10 mouse cellular contexts compared by ENCODE assay signal in the genomic region with DNA sequence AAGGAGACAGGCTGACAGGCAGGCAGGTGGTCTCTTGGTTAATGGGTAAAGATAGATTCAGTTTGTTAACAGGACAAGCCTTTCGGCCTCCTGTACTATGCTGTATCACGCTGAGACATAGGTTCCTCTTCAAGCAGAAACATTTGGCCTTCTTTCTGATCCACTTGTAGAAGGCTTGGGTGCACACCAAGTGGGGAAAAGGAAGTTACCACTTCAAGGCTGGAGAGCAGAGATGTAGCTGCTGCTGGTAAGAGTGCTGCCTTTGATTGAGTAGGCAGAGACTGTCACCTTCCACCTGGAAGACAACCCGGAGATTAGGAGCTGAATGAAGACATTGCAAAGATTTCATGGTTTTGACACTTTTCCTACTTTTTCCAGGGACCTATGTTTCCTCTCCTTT. TPM values are rescaled to one million over a fixed set of nuclear protein-coding genes. Genes with fewer than 3 reads are reported as not detected.
DNase-seq lines count a peak whose midpoint lies in the region; ATAC-seq and TF ChIP-seq lines count a peak whose summit lies in the region.
"Had no signal": no experiment of that assay in that cellular context is flagged by ENCODE, and none has a peak within 500 bp of the region (broad histone marks: within the 10 kb centered on the region; RNA-seq: fewer than 3 reads in every experiment).

No protein-coding gene starts in this region.

- no peak for DNase-seq in kidney, postnatal 25 days
- no peak for DNase-seq in gastrocnemius, postnatal 36 days
- DNase-seq in frontal cortex, postnatal 36 days (ENCODE audit: low spot score in 2 of 2): no peak
- DNase-seq in left cerebral cortex, adult 18-20 months (ENCODE audit: low spot score in 2 of 2): no peak

- H3K36me3 ChIP-seq in kidney, embryonic 15.5 days: peaks cover 21% of the 10 kb centered on the region
- H3K36me3 ChIP-seq in hindbrain, embryonic 12.5 days: peaks cover 17% of the 10 kb centered on the region
- no peaks in the 10 kb centered on the region for H3K36me3 ChIP-seq in midbrain, embryonic 16.5 days (ENCODE audit: control insufficient read depth, insufficient read depth, low read length)
- H3K36me3 ChIP-seq: G1E had no signal

- TF ChIP-seq POLR2A in cortical plate, adult 2 months (IDR thresholded peaks at IDR 0.05; ENCODE audit: extremely low read depth, insufficient read depth, low read length): no peak

- intact Hi-C loops in gastrocnemius, postnatal 36 days (cut with DNase I): no loop called here

- peak overlapping the region; percentile 67 for H3K4me3 ChIP-seq in kidney, embryonic 15.5 days (replicated peaks)
- H3K4me3 ChIP-seq in cortical plate, adult 2 months (ENCODE audit: insufficient read depth, low read length): peak overlapping the region; percentile 53
- H3K4me3 ChIP-seq in hindbrain, embryonic 12.5 days: peak overlapping the region; percentile 89
- H3K4me3 ChIP-seq in midbrain, embryonic 16.5 days (ENCODE audit: low read depth, low read length): peak overlapping the region; percentile 60
- H3K4me3 ChIP-seq: megakaryocyte, embryonic 14.5 days had no signal

- H3K4me2 ChIP-seq in kidney, embryonic 15.5 days: peak overlapping the region; percentile 73
- H3K4me2 ChIP-seq in hindbrain, embryonic 12.5 days (replicated peaks): peak overlapping the region; percentile 70
- H3K4me2 ChIP-seq in midbrain, embryonic 16.5 days (ENCODE audit: low read length): peak overlapping the region; percentile 73

- no peak for ATAC-seq in kidney, embryonic 15.5 days (replicated peaks; ENCODE audit: low FRiP score)
- ATAC-seq in hindbrain, embryonic 12.5 days (ENCODE audit: low FRiP score): no peak
- ATAC-seq in midbrain, embryonic 16.5 days: no peak

- no peak for TF ChIP-seq CTCF in cortical plate, adult 2 months (IDR thresholded peaks at IDR 0.05; ENCODE audit: extremely low read depth, insufficient read depth, low read length)

- H3K27ac ChIP-seq in kidney, embryonic 15.5 days: peak overlapping the region; percentile 88; the same call in 1 of the 2 replicates
- no peak overlapping the region for H3K27ac ChIP-seq in cortical plate, adult 2 months (ENCODE audit: insufficient read depth, low read length)
- H3K27ac ChIP-seq in hindbrain, embryonic 12.5 days: 0 out of 2 replicates have a peak overlapping the region, but pooled peaks have one; percentile 30
- no peak overlapping the region for H3K27ac ChIP-seq in midbrain, embryonic 16.5 days (ENCODE audit: low read length)

- H3K9me3 ChIP-seq in kidney, embryonic 15.5 days (replicated peaks): no peaks in the 10 kb centered on the region
- H3K9me3 ChIP-seq in hindbrain, embryonic 12.5 days (replicated peaks): no peaks in the 10 kb centered on the region
- no peaks in the 10 kb centered on the region for H3K9me3 ChIP-seq in midbrain, embryonic 16.5 days (replicated peaks; ENCODE audit: control insufficient read depth, low read length, poor library complexity, severe bottlenecking)

- H3K9ac ChIP-seq in kidney, embryonic 15.5 days: peak overlapping the region; percentile 75; the same call in 1 of the 2 replicates
- peak overlapping the region; percentile 96 for H3K9ac ChIP-seq in hindbrain, embryonic 12.5 days
- peak overlapping the region; percentile 88 for H3K9ac ChIP-seq in midbrain, embryonic 16.5 days (ENCODE audit: low read depth, low read length)

- WGBS in kidney, embryonic 15.5 days: 67% methylated on average over 3 of the region's 3 CpGs
- 74% methylated on average over 3 of the region's 3 CpGs for WGBS in hindbrain, embryonic 12.5 days
- 56% methylated on average over 3 of the region's 3 CpGs for WGBS in midbrain, embryonic 16.5 days

- peaks cover 20% of the 10 kb centered on the region for H3K4me1 ChIP-seq in kidney, embryonic 15.5 days
- peaks cover 2% of the 10 kb centered on the region for H3K4me1 ChIP-seq in cortical plate, adult 2 months (ENCODE audit: control insufficient read depth, insufficient read depth, low read length)
- H3K4me1 ChIP-seq in hindbrain, embryonic 12.5 days: peaks cover 35% of the 10 kb centered on the region
- H3K4me1 ChIP-seq in midbrain, embryonic 16.5 days (ENCODE audit: control insufficient read depth, insufficient read depth, low read length): peaks cover 31% of the 10 kb centered on the region

- no peaks in the 10 kb centered on the region for H3K27me3 ChIP-seq in kidney, embryonic 15.5 days
- H3K27me3 ChIP-seq in hindbrain, embryonic 12.5 days: no peaks in the 10 kb centered on the region
- no peaks in the 10 kb centered on the region for H3K27me3 ChIP-seq in midbrain, embryonic 16.5 days (ENCODE audit: control insufficient read depth, insufficient read depth, low read depth, low read length)

RNA-seq across cellular contexts. Expression of gene Bend5, which starts 1.3 kb away (rescaled TPM):
- 25.5 and 26.3 TPM in 2 replicates for polyA plus RNA-seq in kidney, embryonic 15.5 days (2015; fragmentation: Nextera tagmentation; extraction: Ambion mirVana)
- polyA plus RNA-seq in cortical plate, adult 2 months (2012; rRNA removed): 15.5 and 16.5 TPM in 2 replicates
- 68.2 and 70.2 TPM in 2 replicates for polyA plus RNA-seq in hindbrain, embryonic 12.5 days (2016; fragmentation: Nextera tagmentation; extraction: Ambion mirVana)
- polyA plus RNA-seq in midbrain, embryonic 16.5 days (2015; fragmentation: Nextera tagmentation; extraction: Ambion mirVana): 58.2 and 68.5 TPM in 2 replicates
- under 1 TPM; 0.22 to 0.92 TPM for total RNA-seq in gastrocnemius, postnatal 36 days (2021)
- 10 to 100 TPM; 15.5 to 17.9 TPM for total RNA-seq in left cerebral cortex, adult 18-20 months (2021)
- total RNA-seq: G1E had no signal
- polyA plus RNA-seq: G1E had no signal

Comparison
In these comparisons a context has a peak if more than half of its experiments do, and no peak if none do; other contexts are left out.
1. H3K27ac ChIP-seq: peak in kidney, embryonic 15.5 days (single experiment) and hindbrain, embryonic 12.5 days (single experiment); none in cortical plate, adult 2 months (single experiment) and midbrain, embryonic 16.5 days (single experiment).
2. Peak in every context shown above with its lines, with median percentiles within 50 percentile points of each other: H3K4me2 ChIP-seq, H3K4me3 ChIP-seq and H3K9ac ChIP-seq.